15 mouse cellular contexts compared by ENCODE assay signal in genomic region chr7:63933905-63934304, GRCm38 (mm10). TPM values are rescaled to one million over a fixed set of nuclear protein-coding genes. Genes with fewer than 3 reads are reported as not detected.
A peak's percentile ranks its signal among the peaks of the same experiment; 100 is the strongest.
DNase-seq lines count a peak whose midpoint lies in the region; ATAC-seq and TF ChIP-seq lines count a peak whose summit lies in the region.
"Had no signal": no experiment of that assay in that cellular context is flagged by ENCODE, and none has a peak within 500 bp of the region (broad histone marks: within the 10 kb centered on the region; RNA-seq: fewer than 3 reads in every experiment).

No protein-coding gene starts in this region.

- H3K4me3 ChIP-seq in layer of hippocampus, adult 2 months = no peak overlapping the region; the same call in 1 of the 2 replicates
- H3K4me3 ChIP-seq: lung, embryonic 15.5 days had no signal

- H3K27ac ChIP-seq in layer of hippocampus, adult 2 months = peak overlapping the region; percentile 100
- H3K27ac ChIP-seq: lung, embryonic 15.5 days had no signal

- ATAC-seq in megakaryocyte-erythroid progenitor cell, adult 5-6 weeks (replicated peaks; ENCODE audit: low FRiP score, low TSS enrichment, poor library complexity, severe bottlenecking) = peak; percentile 50
- ATAC-seq: hindbrain, embryonic 16.5 days; midbrain, embryonic 16.5 days had no signal

- peak; percentile 7 to 36 for DNase-seq in cerebellum, adult 18-20 months
- no peak for DNase-seq in cerebellum, postnatal 36 days
- no peak for DNase-seq in layer of hippocampus, adult 2 months (ENCODE audit: low spot score in 2 of 2)
- no peak for DNase-seq in layer of hippocampus, adult 9-10 months (ENCODE audit: low spot score)
- DNase-seq in heart, postnatal 36 days = peak; percentile 24 to 29
- no peak for DNase-seq in frontal cortex, postnatal 36 days (ENCODE audit: low spot score in 2 of 2)
- no peak for DNase-seq in kidney, adult 11 months
- DNase-seq: adrenal gland, postnatal 10 days; gastrocnemius, postnatal 10 days; spleen, adult 18-20 months; thymus, adult 18-20 months had no signal

- intact Hi-C loops in heart, postnatal 36 days (cut with DNase I) = no loop called here

- TF ChIP-seq CTCF in layer of hippocampus, adult 2 months (conservative IDR thresholded peaks at IDR 0.05) = no peak

RNA-seq across cellular contexts. Expression of gene Klf13, which starts 4.8 kb away (rescaled TPM):
- 100 to 1,000 TPM; 200 to 216 TPM for total RNA-seq in layer of hippocampus, adult 2 months (2021)
- total RNA-seq in heart, postnatal 36 days (2021) = 10 to 100 TPM; 49.2 to 58.7 TPM
- 36.6 and 56.3 TPM in 2 replicates for total RNA-seq in megakaryocyte-erythroid progenitor cell, adult 5-6 weeks (2014; fragmentation: Nextera tagmentation)
- 14.7 and 17.3 TPM in 2 replicates for total RNA-seq in megakaryocyte-erythroid progenitor cell, adult 5-6 weeks (2017)

RNA-seq across cellular contexts. Expression of gene E030018B13Rik, which starts 17.2 kb away (rescaled TPM):
- not detected for total RNA-seq in layer of hippocampus, adult 2 months (2021)
- not detected for total RNA-seq in heart, postnatal 36 days (2021)
- not detected in 2 replicates for total RNA-seq in megakaryocyte-erythroid progenitor cell, adult 5-6 weeks (2014; fragmentation: Nextera tagmentation)
- total RNA-seq in megakaryocyte-erythroid progenitor cell, adult 5-6 weeks (2017) = 0.15 TPM in 1 of 2 replicates, not detected in the other
- total RNA-seq: adrenal gland, postnatal 10 days; gastrocnemius, postnatal 10 days had no signal

Comparison
In these comparisons a context has a peak if more than half of its experiments do, and no peak if none do; other contexts are left out.
1. DNase-seq: peak in cerebellum, adult 18-20 months (2 of 2) and heart, postnatal 36 days (2 of 2); none in cerebellum, postnatal 36 days (0 of 2), layer of hippocampus, adult 2 months (0 of 2), layer of hippocampus, adult 9-10 months (single experiment), frontal cortex, postnatal 36 days (0 of 2) and kidney, adult 11 months (single experiment).